Mouse (Mus musculus) mesoderm, embryonic 11.5 days (tissue): Measurements from ENCODE around the gene Cbln3.
A peak's percentile ranks its signal among the peaks of the same experiment; 100 is the strongest.

Experiments used
- DNase-seq: peaks from one replicate; pipeline ENCODE4 v3.0.0-alpha.2; 2012; ENCODE audit warnings: low read depth, low spot score

Cbln3 gene

DNA sequence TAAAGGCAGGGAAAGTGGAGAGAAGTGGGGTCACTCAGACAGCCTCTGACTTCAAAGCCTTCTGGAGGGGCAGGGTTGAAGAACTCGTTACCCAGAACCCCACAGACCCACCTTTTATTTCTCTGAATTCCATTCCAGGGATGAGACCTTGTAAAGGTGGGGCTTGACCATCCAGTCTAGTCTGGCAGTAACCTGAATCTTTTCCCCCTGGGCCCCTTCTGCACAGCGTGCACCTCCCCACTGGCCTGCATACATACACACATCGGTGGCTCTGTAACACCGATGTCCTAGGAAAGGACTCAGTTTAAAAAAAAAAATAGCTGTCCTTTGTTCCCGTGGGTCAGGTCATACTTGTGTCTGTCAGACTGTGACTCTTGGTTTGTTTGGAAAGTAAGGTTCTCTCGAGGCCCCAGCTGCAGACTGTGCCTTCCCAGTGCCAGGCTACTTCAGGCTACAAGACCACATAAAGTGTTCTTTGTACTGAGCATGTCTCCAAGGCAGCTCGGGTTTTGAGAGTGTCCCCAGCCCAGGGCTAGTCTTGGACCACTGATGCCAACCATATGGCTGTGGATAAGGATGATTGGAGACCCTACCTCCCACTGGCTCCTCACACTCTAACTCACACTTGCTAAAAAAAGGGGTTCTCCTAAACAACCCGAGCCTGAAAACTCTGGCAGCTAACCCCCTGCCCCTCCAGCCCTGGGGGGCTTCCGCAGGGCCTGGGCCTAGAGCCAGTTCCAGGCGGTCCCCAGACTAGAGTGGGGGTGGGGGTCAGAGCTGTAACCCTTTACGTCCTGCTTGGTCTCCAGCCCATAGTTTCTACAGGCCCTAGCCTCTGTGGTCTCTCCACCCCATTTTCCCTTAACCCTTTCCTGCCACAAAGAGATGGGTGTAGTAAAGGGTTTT, 31.3 kb downstream of the Cbln3 start:
- DNase-seq, result peak; percentile 73

GRCm38 (mm10) chr14:55850885-55851284, 33.3 kb downstream of the Cbln3 start:
- no peak for DNase-seq

DNA sequence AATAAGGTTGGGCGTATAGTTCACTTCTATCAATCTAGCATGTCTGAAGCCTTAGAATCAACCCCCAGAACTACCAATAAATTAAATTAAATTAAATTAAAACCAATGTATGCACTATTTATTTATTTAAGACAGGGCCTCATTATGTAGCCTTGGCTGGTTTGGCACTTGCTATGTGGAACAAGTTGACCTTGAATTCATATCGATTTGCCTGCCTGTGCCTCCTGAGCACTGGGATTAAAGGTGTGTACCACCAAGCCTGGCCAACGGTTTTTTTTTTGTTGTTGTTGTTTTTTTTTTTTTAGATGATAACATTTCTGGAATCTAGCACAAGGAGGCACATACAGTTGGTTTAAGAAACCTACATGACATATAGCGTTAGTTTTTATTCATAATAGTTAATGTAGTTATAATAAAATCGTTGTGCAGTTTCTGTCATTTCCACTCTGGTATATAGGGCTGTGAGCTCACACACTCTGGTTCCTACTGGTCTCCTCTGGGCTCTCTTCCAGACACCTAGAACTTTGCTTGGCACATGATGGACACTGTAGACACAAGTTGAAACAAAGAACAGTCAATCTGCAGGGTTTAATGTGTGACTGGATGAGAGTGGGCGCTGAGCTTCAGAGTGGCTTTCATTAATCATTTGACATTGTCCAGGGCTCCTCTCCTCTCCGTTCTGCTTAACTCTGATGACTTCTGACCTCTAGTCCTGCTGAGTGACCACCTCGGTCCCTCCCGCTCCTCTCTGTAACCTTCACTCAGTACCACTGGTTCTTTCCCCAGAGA, 38.5 kb downstream of the Cbln3 start:
- DNase-seq, result no peak

GRCm38 (mm10) chr14:55842794-55843193, 41.4 kb downstream of the Cbln3 start:
- DNase-seq, result no peak

DNA sequence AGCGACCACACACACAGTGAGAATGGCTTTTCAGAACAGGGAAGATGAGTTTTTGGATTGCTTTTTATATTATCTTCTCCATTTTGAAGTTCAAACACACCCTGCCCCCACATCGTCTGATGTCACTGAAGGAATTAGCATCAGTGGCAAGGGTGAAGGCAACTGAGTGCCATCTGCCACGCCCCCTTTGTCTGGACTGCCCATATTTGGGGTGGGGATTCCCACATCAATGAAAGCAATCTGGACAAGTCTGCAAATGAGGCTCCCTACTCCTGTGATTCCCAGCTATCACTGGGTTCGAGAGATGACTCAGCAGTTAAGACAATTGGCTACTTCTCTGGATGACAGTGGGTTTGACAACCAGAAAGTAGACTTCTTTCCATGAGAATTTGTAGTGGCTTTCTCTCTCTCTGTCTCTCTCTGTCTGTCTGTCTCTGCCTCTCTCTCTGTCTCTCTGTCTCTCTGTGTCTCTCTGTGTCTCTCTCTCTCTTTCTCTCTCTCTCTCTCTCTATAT, 43.3 kb downstream of the Cbln3 start:
- no peak for DNase-seq

GRCm38 (mm10) chr14:55838740-55839139, 45.5 kb downstream of the Cbln3 start:
- DNase-seq, result no peak

DNA sequence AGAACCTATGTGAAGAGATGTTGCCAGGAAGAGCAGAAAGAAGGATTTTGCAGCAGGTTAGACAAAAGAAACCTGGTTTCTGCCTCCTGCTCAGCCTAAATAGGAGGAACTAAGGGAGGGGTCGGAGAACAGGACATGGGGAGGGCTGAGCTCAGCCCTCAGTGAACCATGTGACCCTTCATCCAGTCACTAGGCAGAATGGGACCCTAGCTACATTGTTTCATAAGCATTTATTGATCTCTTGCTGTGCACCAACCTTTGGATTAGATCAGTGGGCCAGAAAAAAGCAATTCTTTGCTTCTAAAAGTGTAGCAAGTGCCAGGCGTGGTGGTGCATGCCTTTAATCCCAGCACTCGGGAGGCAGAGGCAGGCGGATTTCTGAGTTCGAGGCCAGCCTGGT, 45.9 kb downstream of the Cbln3 start:
- DNase-seq, result no peak

GRCm38 (mm10) chr14:55834808-55835533, 49.2 kb downstream of the Cbln3 start:
- DNase-seq, result no peak

GRCm38 (mm10) chr14:55833126-55833525, 51.1 kb downstream of the Cbln3 start:
- DNase-seq, result no peak

DNA sequence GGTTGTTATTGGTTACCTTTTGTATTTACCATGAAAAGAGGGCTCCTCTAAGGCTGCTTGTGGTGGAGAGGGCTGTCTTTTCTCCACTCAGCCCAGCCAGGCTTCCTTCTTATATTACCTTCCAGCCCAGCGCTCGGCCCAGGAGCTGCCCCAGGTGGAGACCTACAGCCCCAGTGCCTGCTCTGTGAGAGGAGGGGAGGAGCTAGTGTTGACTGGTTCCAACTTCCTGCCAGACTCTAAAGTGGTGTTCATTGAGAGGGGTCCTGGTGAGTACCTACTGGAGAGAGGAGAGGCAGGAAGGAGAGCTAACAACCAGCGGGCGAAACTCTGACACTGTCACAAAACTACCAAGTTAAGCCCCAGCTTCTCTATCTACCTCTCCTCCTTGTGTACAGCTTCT, 53.9 kb downstream of the Cbln3 start:
- no peak for DNase-seq

DNA sequence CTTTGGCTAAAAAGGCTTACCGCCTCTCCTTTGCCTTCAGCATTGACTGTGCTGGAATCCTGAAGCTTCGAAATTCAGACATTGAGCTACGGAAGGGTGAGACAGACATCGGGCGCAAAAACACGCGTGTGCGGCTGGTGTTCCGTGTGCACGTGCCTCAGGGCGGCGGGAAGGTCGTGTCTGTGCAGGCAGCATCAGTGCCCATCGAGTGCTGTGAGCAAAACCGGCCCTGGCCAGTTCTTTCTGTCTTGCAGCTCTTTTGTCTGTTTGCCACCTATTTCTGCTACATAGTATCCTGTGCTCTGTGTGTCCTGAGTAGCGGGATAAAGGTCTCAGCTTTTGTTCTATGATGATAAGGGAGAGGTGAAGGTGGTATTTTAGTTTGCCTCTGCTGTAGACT, 54.3 kb downstream of the Cbln3 start:
- DNase-seq, result no peak
